Mouse (Mus musculus) G1E (cell line): Measurements from ENCODE around the gene Abhd13. TPM values are rescaled to one million over a fixed set of nuclear protein-coding genes. Genes with fewer than 3 reads are reported as not detected.

Experiments used
- ATAC-seq: 2 replicates; pipeline ENCODE4 v1.8.0; 2016; ENCODE audit warnings: mild to moderate bottlenecking; ENCODE audit not compliant: insufficient number of reproducible peaks, poor library complexity, low FRiP score, severe bottlenecking; ENCODE audit errors: extremely low read depth
- DNase-seq: peaks from one replicate; pipeline ENCODE4 v3.0.0; 2012; ENCODE audit warnings: low spot score
- H3K27me3 ChIP-seq: 2 replicates; pipeline ENCODE4 v1.6.1; 2012; ENCODE audit warnings: mild to moderate bottlenecking, low read length, inconsistent platforms; ENCODE audit not compliant: insufficient read depth
- H3K36me3 ChIP-seq: replicated peaks from 2 replicates; pipeline ENCODE3; 2012; ENCODE audit warnings: mild to moderate bottlenecking, inconsistent platforms
- H3K4me1 ChIP-seq: 2 replicates; pipeline ENCODE4 v1.6.1; 2012; ENCODE audit warnings: low read depth, low read length, inconsistent platforms, mixed read lengths; ENCODE audit not compliant: insufficient read depth
- H3K4me3 ChIP-seq: 2 replicates; pipeline ENCODE4 v1.5.1; 2012; ENCODE audit warnings: low read depth, mild to moderate bottlenecking, inconsistent platforms, low read length, moderate library complexity, mixed read lengths
- H3K9me3 ChIP-seq: replicated peaks from 2 replicates; pipeline ENCODE4 v1.6.1; 2012; ENCODE audit warnings: inconsistent platforms
- CTCF ChIP-seq: IDR thresholded peaks from 2 replicates; pipeline ENCODE4 v1.5.1; 2012; ENCODE audit warnings: low read depth, low read length, inconsistent platforms, mixed read lengths
- GATA1 ChIP-seq: IDR thresholded peaks from 2 replicates; pipeline ENCODE4 v1.6.1; 2012; ENCODE audit warnings: borderline replicate concordance, low read length, inconsistent platforms, mixed read lengths
- GATA2 ChIP-seq: IDR thresholded peaks from 2 replicates; pipeline ENCODE4 v1.6.1; 2012; ENCODE audit warnings: low read depth, low read length, inconsistent platforms, borderline replicate concordance
- POLR2AphosphoS5 ChIP-seq: IDR thresholded peaks from 2 replicates; pipeline ENCODE4 v1.6.1; 2012; ENCODE audit warnings: low read depth, low read length, inconsistent platforms; ENCODE audit not compliant: insufficient replicate concordance
- TAL1 ChIP-seq: conservative IDR thresholded peaks from 2 replicates; pipeline ENCODE4 v1.6.1; 2012; ENCODE audit warnings: low read depth, low read length, inconsistent platforms, mixed read lengths
- polyA plus RNA-seq: library from polyadenylated mRNA; stranded (reverse); fragments of >175 nt; gene quantifications from 2 replicates; pipeline ENCODE4 v1.2.3, GENCODE M21; 2012
- total RNA-seq, 2 experiments: library from RNA; stranded (forward) in 1 of 2; stranded (reverse) in 1 of 2; fragments of 200-1000 nt in 1 of 2; fragments of >200 nt in 1 of 2; fragmentation: Nextera tagmentation in 1 of 2; gene quantifications; 2 replicates each; pipeline ENCODE4 v1.2.3; 2014 to 2017

Gene Abhd13
- total and polyA plus RNA-seq, 3 experiments: 1.4 to 23.5 (median 19.9) TPM

GRCm38 (mm10) chr8:9949134-9949890, 28.2 kb upstream of the Abhd13 start:
- DNase-seq (no peak), ATAC-seq (no peak)
- Histone ChIP-seq H3K4me3 (no peak overlapping the region), H3K36me3 (no peaks in the 10 kb centered on the region), H3K9me3 (no peaks in the 10 kb centered on the region), H3K4me1 (no peaks in the 10 kb centered on the region), H3K27me3 (0 out of 2 replicates have a peak, but pooled peaks cover 2% of the 10 kb centered on the region)
- no peak for TF ChIP-seq CTCF
- no peak for TF ChIP-seq POLR2AphosphoS5
- no peak for TF ChIP-seq GATA1
- no peak for TF ChIP-seq TAL1
- no peak for TF ChIP-seq GATA2

GRCm38 (mm10) chr8:9958338-9958737, 19.2 kb upstream of the Abhd13 start:
- H3K36me3 ChIP-seq: no peaks in the 10 kb centered on the region
- DNase-seq (no peak), ATAC-seq (no peak)
- TF ChIP-seq GATA2: no peak
- no peak for TF ChIP-seq GATA1
- TF ChIP-seq CTCF: no peak
- TF ChIP-seq TAL1: no peak
- TF ChIP-seq POLR2AphosphoS5: no peak
- no peaks in the 10 kb centered on the region for H3K9me3 ChIP-seq
- no peaks in the 10 kb centered on the region for H3K4me1 ChIP-seq
- peaks cover 10% of the 10 kb centered on the region for H3K27me3 ChIP-seq
- no peak overlapping the region for H3K4me3 ChIP-seq

- DNase-seq (no peak), ATAC-seq (no peak)
- no peaks in the 10 kb centered on the region for H3K36me3 ChIP-seq
These were observed 17.6 kb upstream of the Abhd13 start for GRCm38 (mm10) chr8:9959919-9960318.

GRCm38 (mm10) chr8:9971866-9972265, 5.6 kb upstream of the Abhd13 start:
- no peak for TF ChIP-seq TAL1
- no peak for TF ChIP-seq CTCF
- TF ChIP-seq POLR2AphosphoS5: no peak
- TF ChIP-seq GATA2: no peak
- DNase-seq: no peak
- Histone ChIP-seq H3K9me3 (no peaks in the 10 kb centered on the region), H3K4me1 (peaks cover 4% of the 10 kb centered on the region), H3K4me3 (no peak overlapping the region), H3K36me3 (peaks cover 30% of the 10 kb centered on the region), H3K27me3 (peaks cover under 1% of the 10 kb centered on the region; the same call in 1 of the 2 replicates)
- ATAC-seq: no peak

More at GRCm38 (mm10) chr8:9959919-9960318, 17.6 kb upstream of the Abhd13 start:
- no peak overlapping the region for H3K4me3 ChIP-seq
- peaks cover 10% of the 10 kb centered on the region for H3K27me3 ChIP-seq
- TF ChIP-seq TAL1: no peak
- H3K4me1 ChIP-seq: no peaks in the 10 kb centered on the region
- H3K9me3 ChIP-seq: no peaks in the 10 kb centered on the region

GRCm38 (mm10) chr8:9975276-9975675, 2.2 kb upstream of the Abhd13 start:
- Histone ChIP-seq H3K9me3 (no peaks in the 10 kb centered on the region), H3K4me1 (peaks cover 24% of the 10 kb centered on the region), H3K4me3 (peak overlapping the region; percentile 96; the same call in 1 of the 2 replicates), H3K27me3 (no peaks in the 10 kb centered on the region), H3K36me3 (peaks cover 30% of the 10 kb centered on the region)
- ATAC-seq (no peak), DNase-seq (no peak)
- TF ChIP-seq CTCF: no peak
- no peak for TF ChIP-seq POLR2AphosphoS5
- no peak for TF ChIP-seq GATA2
- no peak for TF ChIP-seq GATA1
- no peak for TF ChIP-seq TAL1

GRCm38 (mm10) chr8:9975898-9976611, 1.5 kb upstream of the Abhd13 start:
- DNase-seq (peak; percentile 91), ATAC-seq (peak; percentile 85)
- Histone ChIP-seq H3K27me3 (no peaks in the 10 kb centered on the region), H3K36me3 (peaks cover 34% of the 10 kb centered on the region), H3K9me3 (no peaks in the 10 kb centered on the region), H3K4me3 (peak overlapping the region; percentile 96), H3K4me1 (peaks cover 27% of the 10 kb centered on the region)
- TF ChIP-seq POLR2AphosphoS5 (no peak), TAL1 (no peak)

GRCm38 (mm10) chr8:9977016-9977415, 491 bp upstream of the Abhd13 start:
- no peaks in the 10 kb centered on the region for H3K9me3 ChIP-seq
- peak overlapping the region; percentile 85 for H3K4me3 ChIP-seq
- peaks cover 34% of the 10 kb centered on the region for H3K36me3 ChIP-seq
- peaks cover 27% of the 10 kb centered on the region for H3K4me1 ChIP-seq
- peak; percentile 12 for DNase-seq
- TF ChIP-seq CTCF (no peak), POLR2AphosphoS5 (no peak), GATA2 (no peak), TAL1 (no peak), GATA1 (no peak)
- ATAC-seq: no peak
- H3K27me3 ChIP-seq: no peaks in the 10 kb centered on the region
